Mouse (Mus musculus): Measurements from ENCODE around the gene St3gal3.

The St3gal3 gene

DNA sequence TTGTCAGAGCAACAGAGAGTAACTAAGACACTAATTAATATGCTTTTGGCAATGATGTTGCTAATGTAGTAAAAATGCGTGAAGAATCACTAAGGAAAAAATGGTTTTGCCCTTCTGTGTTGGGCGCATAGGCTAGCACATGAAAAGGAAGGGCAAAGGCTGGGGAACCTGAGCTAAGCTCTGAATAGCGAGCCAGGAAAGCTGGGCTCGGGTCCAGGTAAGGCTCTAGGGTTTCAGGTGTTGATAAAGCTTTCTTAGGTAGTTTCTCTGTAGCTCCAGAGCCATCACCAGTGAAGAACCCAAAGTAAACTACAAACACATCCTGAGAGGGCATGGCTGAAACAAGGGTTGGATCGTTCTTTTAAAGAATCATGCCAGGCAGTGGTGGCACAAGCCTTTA, 6.8 kb upstream of the St3gal3 start:
- DNase-seq (ENCODE audit: low read depth, low spot score), result no peak

GRCm38 (mm10) chr4:118138891-118139290, 4.2 kb upstream of the St3gal3 start:
- no peak for DNase-seq (ENCODE audit: low read depth, low spot score)

DNA sequence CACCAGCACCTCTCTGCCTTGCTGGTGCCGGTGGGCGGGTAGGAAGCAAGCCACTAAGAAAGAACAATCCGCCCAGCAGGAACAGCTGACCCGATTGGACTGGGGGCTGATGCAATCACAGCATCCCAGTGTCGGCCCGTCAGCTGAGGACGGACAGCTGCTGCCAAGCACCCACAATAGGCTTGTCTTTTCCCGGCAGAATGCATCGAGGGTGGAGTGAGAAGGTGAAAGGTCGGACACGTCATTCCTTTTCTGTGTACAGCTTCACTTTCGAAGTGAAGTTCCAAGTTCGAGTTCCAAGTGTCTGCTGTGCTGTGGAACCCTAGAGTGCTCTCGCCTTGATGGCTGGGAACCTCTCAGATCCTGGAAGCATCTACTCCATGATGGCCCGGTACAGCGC, 3.1 kb upstream of the St3gal3 start:
- no peak for DNase-seq (ENCODE audit: low read depth, low spot score)

- no peak for DNase-seq (ENCODE audit: low read depth, low spot score)
Observed at GRCm38 (mm10) chr4:118137311-118137710, 2.6 kb upstream of the St3gal3 start.

GRCm38 (mm10) chr4:118135414-118135813, 700 bp upstream of the St3gal3 start:
- DNase-seq (ENCODE audit: low read depth, low spot score), result no peak

GRCm38 (mm10) chr4:118131329-118131728, 3.4 kb downstream of the St3gal3 start:
- no peak for DNase-seq (ENCODE audit: low read depth, low spot score)

DNA sequence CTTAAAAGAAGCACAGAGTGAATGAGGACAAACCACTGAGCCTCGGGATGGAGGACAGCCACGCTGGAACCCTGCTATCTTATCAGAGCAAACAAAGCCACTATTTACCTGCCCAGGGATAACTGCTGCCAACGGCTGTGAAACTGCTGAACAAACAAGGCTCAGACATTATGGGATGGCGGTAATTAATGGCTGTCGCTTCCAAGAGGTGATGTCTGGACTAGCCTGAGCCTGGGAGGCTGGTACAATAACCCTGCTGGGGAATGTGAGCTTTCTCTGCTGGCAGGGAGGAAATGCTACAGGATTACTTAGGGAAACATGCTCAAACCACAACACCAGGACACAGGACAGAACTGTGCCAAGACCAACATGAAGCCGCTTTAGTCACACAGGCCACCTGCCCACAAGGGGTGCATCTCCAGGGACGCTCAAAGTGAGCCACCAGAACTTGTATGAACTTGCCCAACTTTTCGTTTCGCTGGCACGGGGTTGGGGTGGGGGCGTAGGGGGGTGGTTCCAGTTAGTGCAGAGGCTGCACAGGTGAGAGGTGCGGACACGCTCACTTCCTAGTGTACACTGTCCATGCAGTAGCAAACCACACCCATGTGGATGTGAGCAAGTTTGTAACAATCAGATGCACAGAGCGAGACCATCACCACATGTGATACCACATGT, 11.5 kb downstream of the St3gal3 start:
- DNase-seq (ENCODE audit: low read depth, low spot score), result no peak

GRCm38 (mm10) chr4:118122078-118122477, 12.6 kb downstream of the St3gal3 start:
- no peak for DNase-seq (ENCODE audit: low read depth, low spot score)

GRCm38 (mm10) chr4:118117565-118117964, 17.1 kb downstream of the St3gal3 start:
- no peak for DNase-seq (ENCODE audit: low read depth, low spot score)

DNA sequence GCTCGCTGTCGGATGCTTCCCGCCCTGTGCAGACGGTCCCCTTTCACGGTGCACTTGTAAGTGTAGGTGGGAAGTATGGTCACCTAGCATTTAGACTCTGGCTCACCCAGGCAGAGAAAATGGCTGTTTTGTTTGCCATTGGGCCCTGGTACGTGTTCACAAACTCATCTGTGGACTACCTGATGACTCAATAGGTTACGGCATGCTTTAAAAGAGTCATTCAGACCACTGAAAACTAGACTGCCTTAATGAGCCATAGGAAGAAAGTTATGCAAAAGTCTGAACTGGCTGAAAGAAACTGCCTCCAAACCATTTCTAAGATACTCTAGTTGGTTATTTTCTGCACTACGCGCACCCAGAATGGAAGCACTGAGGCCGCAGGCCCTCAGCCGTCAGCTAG, 18.6 kb downstream of the St3gal3 start:
- no peak for DNase-seq (ENCODE audit: low read depth, low spot score)

GRCm38 (mm10) chr4:118115132-118115531, 19.6 kb downstream of the St3gal3 start:
- no peak for DNase-seq (ENCODE audit: low read depth, low spot score)

- no peak for DNase-seq (ENCODE audit: low read depth, low spot score)
Observed at GRCm38 (mm10) chr4:118112601-118113000, 22.1 kb downstream of the St3gal3 start.

- DNase-seq (ENCODE audit: low read depth, low spot score), result no peak
Observed at GRCm38 (mm10) chr4:118109649-118110048, 25.1 kb downstream of the St3gal3 start.

- no peak for DNase-seq (ENCODE audit: low read depth, low spot score)
Observed at GRCm38 (mm10) chr4:118108779-118109178, 25.9 kb downstream of the St3gal3 start.

DNA sequence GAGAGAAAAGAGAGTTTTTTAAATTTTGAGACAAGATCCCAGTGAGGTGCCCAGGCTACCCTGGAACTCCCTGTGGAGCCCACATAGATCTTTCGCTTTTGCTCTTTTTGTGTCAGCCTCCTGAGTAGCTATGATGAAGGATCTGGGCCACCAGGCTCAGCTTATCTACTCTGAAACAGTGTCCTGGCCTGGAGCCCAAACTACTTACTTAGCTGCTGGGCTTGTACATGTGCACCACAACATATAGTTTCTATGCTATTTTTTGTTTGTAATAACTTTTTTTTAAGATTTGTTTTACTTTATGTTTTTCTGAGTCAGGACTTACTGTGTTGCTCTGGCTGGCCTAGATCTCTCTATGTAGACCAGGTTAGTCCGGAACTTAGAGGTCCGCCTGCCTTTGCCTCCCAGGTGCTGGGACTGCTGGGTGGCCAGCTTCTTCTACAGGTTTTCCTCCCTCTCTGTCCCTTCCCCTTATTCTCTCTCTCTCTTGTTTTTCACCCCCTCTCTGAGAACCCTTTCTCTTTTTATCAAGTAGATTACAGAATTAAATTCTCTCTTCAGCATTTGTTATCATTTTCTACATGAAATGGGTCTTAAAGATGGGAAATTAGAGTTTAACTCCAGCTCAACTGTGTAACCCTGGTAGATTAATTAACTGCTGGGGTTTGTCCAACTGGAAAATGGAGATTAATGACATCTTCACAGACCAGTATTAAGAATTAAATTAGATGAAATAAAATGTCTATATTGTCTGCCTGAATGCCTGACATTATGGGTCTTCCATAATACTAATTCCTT, 29.3 kb downstream of the St3gal3 start:
- DNase-seq (ENCODE audit: low read depth, low spot score), result no peak

DNA sequence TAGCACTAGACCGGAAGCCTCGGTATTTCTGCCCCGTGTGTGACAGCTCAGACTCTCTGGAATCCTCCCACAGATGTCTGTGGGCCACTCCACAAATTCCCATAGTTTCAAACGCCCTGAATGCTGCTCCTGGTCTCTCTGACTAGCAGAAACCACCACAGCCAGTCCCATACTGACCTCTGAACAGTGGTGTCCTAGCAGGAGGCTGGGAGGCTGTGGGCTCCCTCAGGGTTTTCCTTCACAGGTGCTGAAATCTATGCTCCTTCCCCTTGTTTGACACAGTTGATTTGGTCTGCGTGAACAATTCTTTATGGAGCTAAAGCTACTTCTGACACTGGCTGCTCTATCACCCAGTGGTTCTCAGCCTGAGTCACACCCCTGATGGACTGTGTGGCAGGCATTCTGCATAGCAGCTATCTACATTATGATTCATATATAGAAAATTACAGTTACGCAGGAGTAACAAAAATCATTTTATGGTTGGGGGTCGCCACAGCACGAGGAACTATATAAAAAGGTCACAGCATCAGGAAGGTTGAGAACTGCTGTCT, 31.4 kb downstream of the St3gal3 start:
- DNase-seq (ENCODE audit: low read depth, low spot score), result no peak

GRCm38 (mm10) chr4:118101497-118101896, 33.2 kb downstream of the St3gal3 start:
- DNase-seq (ENCODE audit: low read depth, low spot score), result no peak

GRCm38 (mm10) chr4:118099637-118100364, 34.9 kb downstream of the St3gal3 start:
- DNase-seq (ENCODE audit: low read depth, low spot score), result no peak

GRCm38 (mm10) chr4:118098571-118098970, 36.1 kb downstream of the St3gal3 start:
- DNase-seq (ENCODE audit: low read depth, low spot score), result no peak

DNA sequence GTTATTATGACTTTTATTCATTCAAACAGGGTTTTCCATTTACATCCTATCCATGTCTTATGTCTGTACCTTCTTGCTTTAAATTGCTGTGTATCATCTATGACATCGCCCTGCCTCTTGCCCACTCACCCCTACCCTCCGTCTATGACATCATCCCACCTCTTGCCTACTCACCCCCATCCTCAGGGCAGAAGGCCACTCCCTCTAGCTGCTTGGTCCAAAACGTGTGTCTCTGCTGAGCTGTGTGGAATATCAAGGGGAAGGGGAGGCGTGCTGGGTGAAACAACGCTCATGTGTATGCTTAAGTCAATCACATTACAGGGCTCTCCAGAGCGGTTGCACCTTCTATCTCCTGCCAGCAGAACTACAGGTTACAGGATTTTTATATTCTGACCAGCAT, 38.6 kb downstream of the St3gal3 start:
- no peak for DNase-seq (ENCODE audit: low read depth, low spot score)

GRCm38 (mm10) chr4:118092784-118093457, 41.8 kb downstream of the St3gal3 start:
- no peak for DNase-seq (ENCODE audit: low read depth, low spot score)

GRCm38 (mm10) chr4:118090449-118090848, 44.3 kb downstream of the St3gal3 start:
- DNase-seq (ENCODE audit: low read depth, low spot score), result no peak

Data from embryo, embryonic 11.5 days (tissue).